Mouse (Mus musculus) left cerebral cortex, postnatal 10 days (tissue): Measurements from ENCODE around the gene Ajap1. TPM values are rescaled to one million over a fixed set of nuclear protein-coding genes. Genes with fewer than 3 reads are reported as not detected.
A peak's percentile ranks its signal among the peaks of the same experiment; 100 is the strongest.

Experiments
- DNase-seq, 2 experiments: peaks; one replicate each; pipeline ENCODE4 v3.0.0; 2021 to 2022; ENCODE audit warnings: low spot score in 2 of 2, mixed read lengths in 1 of 2; ENCODE audit errors: extremely low spot score in 1 of 2
- intact Hi-C: fragments of 180-260 bp; cut with DNase I; formaldehyde crosslinking; loops from one replicate; pipeline ENCODE4 v1.15.1; 2025
- total RNA-seq, 2 experiments: library from RNA; stranded (reverse); gene quantifications; 2 replicates each; pipeline ENCODE4 v1.2.3; 2021

The Ajap1 gene
- total RNA-seq, 2 experiments from 2014 or later = 53.4 to 58.1 TPM

- intact Hi-C loops = no loop called here
- DNase-seq = peak in 1 of 2 experiments; percentile 50
Observed at GRCm38 (mm10) chr4:153459934-153460333, 22.7 kb downstream of the Ajap1 start.

DNA sequence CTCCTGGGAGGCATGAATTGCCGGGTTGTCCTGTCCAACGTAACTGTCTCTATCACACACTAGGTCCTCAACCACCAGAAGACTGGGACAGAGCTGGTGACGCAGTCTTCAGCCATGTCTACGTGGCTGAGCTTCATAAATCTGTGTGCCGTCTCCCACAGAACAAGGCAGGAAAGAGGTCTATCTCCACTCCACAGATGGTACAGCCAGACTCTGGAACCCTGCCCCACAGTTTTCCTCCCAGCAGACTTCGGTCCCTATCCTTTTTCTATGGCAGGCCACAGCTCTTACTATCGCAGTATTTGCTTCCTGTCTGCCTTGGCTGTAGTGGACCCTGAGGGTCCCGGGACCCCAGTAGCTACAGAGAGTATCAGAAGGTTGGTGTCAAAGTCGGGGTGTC, 23.1 kb downstream of the Ajap1 start:
- intact Hi-C loops = no loop called here
- DNase-seq = no peak

DNA sequence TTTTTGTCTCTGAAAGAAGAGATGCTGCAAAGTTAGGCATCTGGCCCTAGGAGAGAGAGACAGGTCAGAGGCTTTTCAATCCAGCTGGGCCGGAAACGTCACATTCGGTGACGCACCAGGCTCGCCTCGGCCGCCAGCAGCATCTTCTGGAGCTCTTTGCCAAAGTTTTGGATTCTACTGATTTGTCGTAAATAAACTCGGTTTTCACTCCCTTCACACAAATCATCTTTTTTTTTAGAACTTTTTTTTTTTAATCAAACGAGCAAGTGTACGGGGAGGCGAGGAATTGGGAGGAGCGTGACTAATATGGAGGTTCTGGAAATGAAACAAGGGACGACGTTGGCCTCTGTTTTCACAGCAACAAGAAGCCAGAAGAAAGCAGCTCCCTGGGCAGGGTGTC, 23.8 kb downstream of the Ajap1 start:
- intact Hi-C loops = no loop called here
- DNase-seq = no peak

DNA sequence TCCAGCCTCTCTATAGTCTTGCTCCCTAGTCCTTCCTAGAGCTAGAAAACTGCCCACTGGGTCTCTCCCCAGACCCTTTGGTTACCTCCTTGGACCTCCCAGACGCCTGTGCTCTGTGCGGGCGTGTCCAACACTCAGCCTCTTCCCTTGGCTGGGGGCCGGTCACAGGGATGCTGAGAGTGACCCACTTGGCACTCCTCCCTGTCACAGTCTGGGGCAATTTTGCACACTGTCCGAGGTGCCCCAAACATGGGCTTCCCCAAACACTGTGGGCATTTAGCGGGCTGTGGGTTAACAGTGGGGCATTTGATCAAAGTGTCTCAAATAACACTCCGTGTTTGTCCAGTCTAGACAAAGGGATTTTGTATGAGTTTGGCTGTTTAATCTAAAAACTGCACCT, 29.1 kb downstream of the Ajap1 start:
- DNase-seq = peak in 1 of 2 experiments; percentile 55
- intact Hi-C loops = no loop called here

- DNase-seq = no peak
Observed at GRCm38 (mm10) chr4:153451516-153451915, 31.1 kb downstream of the Ajap1 start.

GRCm38 (mm10) chr4:153442522-153442921, 40.1 kb downstream of the Ajap1 start:
- intact Hi-C loops = no loop called here
- DNase-seq = no peak

More at GRCm38 (mm10) chr4:153451516-153451915, 31.1 kb downstream of the Ajap1 start:
- intact Hi-C loops = no loop called here

DNA sequence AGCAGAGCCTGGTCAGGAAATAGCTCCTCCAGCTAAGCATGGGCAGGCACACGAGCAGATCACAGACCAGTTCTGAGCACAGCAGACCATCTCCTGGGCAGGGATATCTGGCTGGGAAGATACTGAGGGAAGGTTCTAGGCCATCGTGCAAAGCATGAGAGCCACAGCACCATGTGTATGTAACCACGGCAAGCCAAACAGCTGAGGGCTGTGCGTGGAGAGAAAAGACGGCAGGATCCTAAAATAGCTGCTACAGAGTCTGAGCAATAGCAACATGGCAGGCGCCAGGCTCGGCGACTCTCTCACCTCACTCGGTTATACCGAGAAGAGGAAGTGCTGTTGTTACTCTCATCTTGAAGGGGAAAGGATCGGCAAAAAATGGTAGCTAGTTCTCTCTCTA, 42.7 kb downstream of the Ajap1 start:
- intact Hi-C loops = no loop called here
- DNase-seq = peak; percentile 50 to 56

DNA sequence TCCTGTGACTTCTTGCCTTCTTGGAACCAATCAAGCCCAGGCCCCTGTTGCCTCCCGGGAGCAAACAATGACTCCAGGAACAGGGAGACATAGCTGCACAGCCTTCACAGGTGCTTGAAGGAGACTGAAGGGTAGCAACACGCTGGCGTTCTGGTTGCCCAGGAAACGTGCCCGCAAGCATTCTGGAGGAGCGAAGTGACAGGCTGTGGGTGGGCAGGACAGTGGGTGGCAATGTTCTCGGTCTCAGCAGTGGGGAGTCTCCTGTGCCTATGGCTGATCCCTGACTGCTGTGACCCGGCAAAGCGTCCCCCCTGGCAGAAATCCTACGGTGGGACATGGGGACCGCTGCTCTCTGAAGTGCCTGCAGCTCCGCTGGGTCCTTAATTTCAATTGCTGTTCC, 43.6 kb downstream of the Ajap1 start:
- peak; percentile 70 to 74 for DNase-seq
- intact Hi-C loops = no loop called here

DNA sequence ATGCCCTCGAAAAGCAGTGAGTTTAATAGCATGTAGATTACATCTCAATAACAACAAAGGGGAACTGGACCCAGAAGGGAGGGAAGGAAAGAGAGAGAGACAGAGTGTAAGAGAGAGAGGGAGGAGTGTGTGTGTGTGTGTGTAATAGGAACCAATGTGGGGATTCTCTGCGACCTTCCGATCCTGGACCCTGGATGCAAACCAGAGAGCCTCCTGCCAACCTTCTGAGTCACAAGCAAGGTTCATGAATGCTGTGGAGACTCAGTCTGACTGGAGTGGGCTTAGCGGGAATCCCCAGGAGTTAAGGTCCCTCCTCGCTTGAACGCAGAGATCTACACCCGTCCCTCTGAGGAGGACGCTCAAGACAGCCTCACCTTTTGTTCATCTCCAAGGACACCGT, 45.4 kb downstream of the Ajap1 start:
- DNase-seq = no peak
- intact Hi-C loops = no loop called here

GRCm38 (mm10) chr4:153435917-153436316, 46.7 kb downstream of the Ajap1 start:
- intact Hi-C loops = no loop called here
- peak in 1 of 2 experiments; percentile 40 for DNase-seq

GRCm38 (mm10) chr4:153429971-153430370, 52.6 kb downstream of the Ajap1 start:
- intact Hi-C loops = loop anchor here (10.0 kb wide), 1 partner anchor 45 kb away; no protein-coding TSS in a partner anchor
- no peak for DNase-seq

GRCm38 (mm10) chr4:153425961-153426656, 56.5 kb downstream of the Ajap1 start:
- no peak for DNase-seq
- intact Hi-C loops = loop anchor here (10.0 kb wide), 1 partner anchor 49 kb away; no protein-coding TSS in a partner anchor

GRCm38 (mm10) chr4:153424324-153424723, 58.3 kb downstream of the Ajap1 start:
- DNase-seq = peak in 1 of 2 experiments; percentile 39
- intact Hi-C loops = loop anchor here (10.0 kb wide), 1 partner anchor 50 kb away; no protein-coding TSS in a partner anchor

DNA sequence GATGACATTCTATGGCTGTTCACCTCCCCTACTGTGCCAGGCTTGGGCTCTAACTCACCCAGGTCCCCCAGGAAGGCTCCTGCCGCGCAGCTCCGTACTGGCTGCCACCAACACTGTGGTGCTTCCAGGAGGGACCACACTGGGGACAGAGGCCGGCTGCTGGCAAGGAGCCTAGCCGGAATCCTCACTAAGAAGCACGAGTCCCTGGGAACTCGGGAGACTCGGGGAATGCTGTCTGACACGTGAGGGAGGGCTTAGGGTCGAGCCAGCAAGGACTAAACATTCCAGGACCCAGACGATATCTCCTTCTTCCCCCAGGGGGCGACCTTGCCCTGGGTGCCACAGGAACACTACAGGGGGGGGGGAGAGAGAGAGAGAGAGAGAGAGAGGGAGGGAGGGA, 64.7 kb downstream of the Ajap1 start:
- peak in 1 of 2 experiments; percentile 62 for DNase-seq
- intact Hi-C loops = no loop called here

DNA sequence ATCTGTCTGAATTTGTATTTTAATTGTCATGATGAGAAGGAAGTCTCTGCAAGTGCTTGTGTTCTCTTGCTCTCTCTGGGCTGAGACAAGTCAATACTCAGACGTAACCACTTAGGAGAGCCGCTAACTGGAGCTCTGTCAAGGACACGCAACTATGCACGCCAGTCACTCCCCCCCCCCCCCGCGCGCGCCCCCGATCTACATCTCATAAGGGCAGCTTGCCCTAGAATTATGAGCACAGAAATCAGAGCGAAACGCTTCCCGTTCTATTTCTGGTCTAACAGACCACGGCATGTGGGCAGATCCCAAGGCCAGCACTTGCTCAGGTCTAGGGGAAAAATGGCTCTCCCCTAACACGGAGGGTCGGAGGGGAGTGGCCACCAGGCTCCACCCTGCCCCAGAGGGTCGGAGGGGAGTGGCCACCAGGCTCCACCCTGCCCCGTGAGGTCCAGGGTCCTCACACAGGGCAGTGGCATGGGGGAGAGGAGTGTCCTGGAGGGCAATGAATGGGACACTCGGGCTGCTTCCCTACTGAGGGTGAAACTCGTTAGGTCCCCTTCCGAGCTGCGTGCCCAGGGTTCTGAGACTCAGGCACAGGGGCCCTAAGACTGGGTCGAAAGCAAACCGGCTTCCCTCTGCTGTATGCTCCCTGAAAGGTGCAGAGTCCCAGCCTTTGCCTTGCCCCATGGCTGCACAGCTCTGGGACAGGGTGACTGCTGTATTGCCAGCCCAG, 65.3 kb downstream of the Ajap1 start:
- intact Hi-C loops = no loop called here
- no peak for DNase-seq

GRCm38 (mm10) chr4:153416111-153416510, 66.5 kb downstream of the Ajap1 start:
- intact Hi-C loops = no loop called here
- DNase-seq = no peak

- no peak for DNase-seq
- intact Hi-C loops = no loop called here
Observed at GRCm38 (mm10) chr4:153398421-153398820, 84.2 kb downstream of the Ajap1 start.

DNA sequence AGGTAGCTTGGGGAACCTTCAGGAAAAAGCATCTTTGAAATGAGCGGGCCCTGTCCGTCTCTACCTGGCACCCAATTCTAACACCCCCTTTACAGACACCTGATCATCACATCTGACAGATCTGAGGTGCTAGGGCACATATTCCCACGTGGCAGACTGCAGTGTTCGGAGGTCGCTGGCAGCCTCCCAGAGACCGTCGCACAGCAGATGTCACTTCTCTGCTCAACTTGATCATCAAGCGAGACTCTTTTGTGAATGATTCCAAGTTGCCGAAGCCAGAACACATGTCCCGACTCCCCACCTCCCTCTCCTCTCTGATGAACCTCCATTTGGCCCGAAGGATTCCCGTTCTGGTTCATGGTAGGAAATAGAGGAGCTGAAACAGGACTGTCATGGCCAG, 95.1 kb downstream of the Ajap1 start:
- no peak for DNase-seq
- intact Hi-C loops = no loop called here

DNA sequence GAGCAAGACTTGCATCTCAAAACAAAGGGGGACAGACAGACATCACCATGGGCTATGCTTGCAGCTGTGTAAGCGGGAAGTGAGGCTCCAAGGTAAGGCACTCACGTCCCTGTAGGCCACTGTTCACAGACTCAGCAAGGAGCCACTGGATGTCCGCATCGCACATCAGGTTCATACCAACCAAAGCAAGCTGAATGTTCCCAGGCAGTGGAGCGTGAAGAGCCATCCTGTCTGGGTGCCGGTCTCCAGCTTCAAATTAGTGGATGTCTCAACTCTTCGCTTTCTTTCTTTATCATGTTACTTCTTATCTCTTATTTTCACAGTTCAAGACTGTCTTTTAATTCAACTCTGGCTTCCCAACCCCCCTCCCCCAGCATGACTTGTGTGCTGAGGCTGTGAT, 101.2 kb downstream of the Ajap1 start:
- intact Hi-C loops = no loop called here
- no peak for DNase-seq

DNA sequence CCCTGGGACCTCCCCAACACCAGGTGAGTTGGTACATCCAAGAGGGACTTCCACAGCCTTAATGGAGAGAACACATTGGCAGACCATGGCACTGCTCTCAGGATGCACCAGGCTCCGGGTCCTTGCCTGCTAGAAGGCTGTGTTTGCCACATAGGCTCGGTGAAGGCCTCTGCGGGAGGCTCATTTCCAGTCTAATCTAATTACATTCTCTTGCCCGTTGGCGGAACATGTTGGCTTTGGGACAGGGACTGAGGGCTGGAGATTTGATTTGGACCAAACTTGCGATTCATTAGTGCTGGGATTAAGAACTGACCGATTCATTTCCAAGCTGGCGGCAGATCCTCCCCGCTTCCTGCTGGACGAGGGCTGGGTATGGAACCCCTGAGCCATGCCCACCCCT, 101.7 kb downstream of the Ajap1 start:
- no peak for DNase-seq
- intact Hi-C loops = no loop called here
